Mouse (Mus musculus): ENCODE measurements around the gene Mapkbp1. TPM values are rescaled to one million over a fixed set of nuclear protein-coding genes. Genes with fewer than 3 reads are reported as not detected.

Gene Mapkbp1
- 10 to 100 TPM; 12.8 to 16.3 TPM for total RNA-seq (2023)

DNA sequence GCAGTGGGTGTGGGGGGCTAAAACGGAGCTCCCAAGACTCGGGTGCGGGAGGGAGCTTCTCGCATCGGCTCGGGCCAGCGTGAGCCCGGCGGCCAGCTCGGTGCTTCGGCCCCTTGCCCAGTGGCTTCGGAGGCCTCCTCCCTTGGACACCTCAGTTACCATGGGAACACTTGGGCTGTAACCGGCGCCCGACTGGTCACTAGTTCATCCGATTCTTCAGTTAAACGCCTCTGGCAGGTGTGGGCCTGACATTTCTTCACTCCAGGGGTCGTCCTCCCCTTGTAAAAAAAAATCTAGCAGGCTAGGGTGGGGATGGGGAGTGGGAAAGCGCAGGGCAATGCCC, at the start of gene Mapkbp1:
Gene Mapkbp1 (plus strand): TSS at position 163 of the 343 bp plus-strand sequence.

DNA sequence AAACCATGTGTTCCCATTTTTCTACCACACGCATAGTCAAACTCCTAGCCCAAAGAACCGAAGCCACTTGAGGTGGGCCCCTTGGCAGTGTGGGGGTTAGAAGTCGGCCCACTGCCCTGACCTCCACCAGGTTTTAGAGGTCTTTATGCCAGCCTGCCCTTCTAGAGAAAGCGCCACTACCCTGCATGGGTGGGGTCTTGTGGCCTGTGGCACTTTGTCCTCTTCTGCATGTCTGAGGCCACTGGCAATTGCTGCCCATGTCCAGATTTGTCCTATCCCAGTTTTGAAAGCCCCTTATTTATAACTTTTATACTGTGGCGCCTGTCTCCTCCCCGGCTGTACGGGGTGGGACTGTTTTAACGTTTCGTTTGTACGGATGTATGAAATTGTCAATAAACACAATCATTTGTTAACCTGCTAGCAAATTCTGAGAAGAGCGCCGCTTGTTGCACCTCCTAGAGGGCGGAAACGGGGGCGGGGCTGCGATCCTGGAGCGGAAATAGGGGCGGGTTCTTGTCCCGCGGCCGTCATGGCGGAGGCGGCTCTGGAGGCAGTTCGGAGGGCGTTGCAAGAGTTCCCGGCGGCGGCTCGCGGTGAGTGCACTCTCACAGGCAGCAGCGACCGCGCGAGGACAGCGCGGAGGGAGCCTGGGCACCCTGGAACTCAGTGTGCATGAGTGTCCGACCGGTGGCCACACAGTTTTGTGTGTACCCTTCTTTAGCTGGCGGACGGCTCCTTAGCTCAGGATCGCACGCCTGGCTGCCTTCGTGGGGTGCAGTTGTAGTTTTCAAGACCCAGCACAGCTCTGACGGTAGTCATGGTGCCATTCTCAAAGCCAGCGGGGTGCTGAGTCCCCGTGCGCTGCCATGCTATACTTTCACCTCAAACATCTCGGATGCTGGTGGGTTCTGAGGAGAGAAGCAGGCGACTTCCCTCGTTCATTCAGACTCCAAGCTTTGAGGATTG, 54.8 kb downstream of the Mapkbp1 start, which contains the start of the genes Jmjd7 and Gm28042:
Gene Jmjd7 (plus strand): TSS at position 500 of the 966 bp plus-strand sequence.
Gene Gm28042 (plus strand): TSS at position 510 of the 966 bp plus-strand sequence.

DNA sequence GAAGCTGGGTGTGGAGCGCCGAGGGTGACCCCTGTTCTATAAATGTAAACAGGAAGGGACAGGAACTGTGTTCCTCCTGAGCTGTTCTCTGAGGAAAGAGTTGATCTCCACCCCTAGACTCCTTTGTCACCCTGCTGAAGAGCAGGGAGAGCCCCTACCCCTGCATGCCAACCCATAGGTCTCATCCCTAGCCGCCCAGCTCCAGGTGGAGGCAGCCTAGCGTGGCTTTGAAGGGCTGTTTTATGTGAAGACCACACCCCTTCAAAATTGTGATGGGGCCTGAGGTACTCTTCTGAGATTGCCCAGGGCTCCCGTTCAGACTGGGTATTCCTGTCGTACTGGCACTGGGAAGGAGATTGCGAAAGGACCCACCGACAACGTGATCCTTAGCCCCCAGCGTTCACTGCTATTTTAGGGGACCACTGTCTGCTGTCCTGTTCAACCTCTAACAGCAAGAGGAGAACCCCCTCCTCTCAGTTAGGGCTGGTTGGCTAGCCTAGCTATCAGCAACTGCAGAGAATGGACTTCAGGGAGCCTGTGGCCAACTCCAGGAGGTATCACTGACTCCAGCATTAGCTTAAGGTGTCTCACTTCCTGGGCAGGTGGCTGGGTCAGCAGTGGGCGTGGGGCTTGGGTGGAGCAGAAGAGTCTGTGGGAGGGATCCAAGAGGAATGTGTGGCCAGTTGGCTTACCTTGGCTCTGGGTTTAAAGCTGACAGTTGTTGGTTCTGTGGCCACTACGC, 60.4 kb downstream of the Mapkbp1 start, which contains the start of gene Pla2g4b:
Gene Pla2g4b (plus strand): TSS at position 692 of the 742 bp plus-strand sequence.

Other genes with a start within 250 kb of the Mapkbp1 start
- not detected for gene Itpka, start 230.4 kb upstream of the Mapkbp1 start, total RNA-seq (2023)
- 1 to 10 TPM in 1 of 2 experiments, under 1 TPM in 1; 0.79 to 2.0 TPM for gene Ltk, start 212.3 kb upstream of the Mapkbp1 start, total RNA-seq (2023)
- gene Rpap1, start 185.2 kb upstream of the Mapkbp1 start, total RNA-seq (2023): 10 to 100 TPM; 29.0 to 34.1 TPM
- gene Tyro3, start 175.0 kb upstream of the Mapkbp1 start, total RNA-seq (2023): 1 to 10 TPM; 7.2 to 8.9 TPM
- gene Mga, start 75.5 kb upstream of the Mapkbp1 start, total RNA-seq (2023): 10 to 100 TPM; 92.8 to 100.0 TPM
- gene Jmjd7, start 54.8 kb downstream of the Mapkbp1 start, total RNA-seq (2023): 10 to 100 TPM; 13.9 to 15.1 TPM
- gene Gm28042, start 54.8 kb downstream of the Mapkbp1 start, total RNA-seq (2023): 1 to 10 TPM; 3.8 to 4.0 TPM
- 1 to 10 TPM; 4.1 to 5.6 TPM for gene Pla2g4b, start 60.7 kb downstream of the Mapkbp1 start, total RNA-seq (2023)
- gene Ehd4, start 181.9 kb downstream of the Mapkbp1 start, total RNA-seq (2023): 10 to 100 TPM; 19.3 to 22.2 TPM

All from T-cell, adult 66 days (primary cell).